Mouse (Mus musculus) intestine, embryonic 14.5 days (tissue): ENCODE measurements at regions not wholly inside any gene's neighbourhood (a gene's known extent, or its start where the extent isn't known, plus 50 kb on each side); places are given as distances from the start of the nearest gene placed in this dataset.

Experiments
- ATAC-seq: fragments of 200-750 bp; cut with Nextera tagmentation; replicated peaks from 2 replicates; pipeline ENCODE4 v1.8.0; 2017; ENCODE audit warnings: low read depth, moderate number of reproducible peaks, moderate TSS enrichment, moderate library complexity; ENCODE audit not compliant: low FRiP score, low TSS enrichment
- DNase-seq: peaks from one replicate; pipeline ENCODE4 v3.0.0-alpha.2; 2018; ENCODE audit warnings: low spot score
- H3K27ac ChIP-seq: fragments of 300-500 bp; sonication (generic); 2 replicates; pipeline ENCODE4 v1.5.1; 2014; ENCODE audit warnings: low read depth, mild to moderate bottlenecking, control low read depth
- H3K27me3 ChIP-seq: fragments of 300-500 bp; sonication (generic); replicated peaks from 2 replicates; pipeline ENCODE4 v1.6.1; 2014; ENCODE audit warnings: low read length, control low read depth; ENCODE audit not compliant: control insufficient read depth, insufficient read depth
- H3K36me3 ChIP-seq: fragments of 300-500 bp; sonication (generic); 2 replicates; pipeline ENCODE4 v1.6.1; 2014; ENCODE audit warnings: low read length, control low read depth; ENCODE audit not compliant: control insufficient read depth, insufficient read depth
- H3K4me1 ChIP-seq: fragments of 300-500 bp; sonication (generic); replicated peaks from 2 replicates; pipeline ENCODE4 v1.6.1; 2014; ENCODE audit warnings: low read length, control low read depth, mixed read lengths; ENCODE audit not compliant: control insufficient read depth, insufficient read depth
- H3K4me2 ChIP-seq: fragments of 300-500 bp; sonication (generic); 2 replicates; pipeline ENCODE4 v1.6.1; 2014; ENCODE audit warnings: low read length
- H3K4me3 ChIP-seq: fragments of 300-500 bp; sonication (generic); 2 replicates; pipeline ENCODE4 v1.5.1; 2014; ENCODE audit warnings: low read depth, low read length, control low read depth, mixed read lengths
- H3K9ac ChIP-seq: fragments of 300-500 bp; sonication (generic); 2 replicates; pipeline ENCODE4 v1.6.1; 2014; ENCODE audit warnings: mild to moderate bottlenecking, low read length
- H3K9me3 ChIP-seq: fragments of 300-500 bp; sonication (generic); 2 replicates; pipeline ENCODE4 v1.6.1; 2016; ENCODE audit warnings: low read length, control low read depth; ENCODE audit not compliant: control insufficient read depth
- WGBS: fragments of 180-500 bp; shearing (Covaris S2); extraction: QIAGEN DNeasy Blood & Tissue Kit; methylation state at CpG from one replicate; pipeline ENCODE4 v1.1.7; 2014; 5-methylcytosine and 5-hydroxymethylcytosine counted together

- no peak for DNase-seq
- no peaks in the 10 kb centered on the region for H3K27me3 ChIP-seq
- H3K9me3 ChIP-seq, result no peaks in the 10 kb centered on the region
- ATAC-seq, result no peak
- no peak overlapping the region for H3K4me2 ChIP-seq
- no peaks in the 10 kb centered on the region for H3K4me1 ChIP-seq
- no peak overlapping the region for H3K4me3 ChIP-seq
- whole genome bisulfite sequencing, result 89% methylated on average over 6 of the region's 6 CpGs
- H3K27ac ChIP-seq, result no peak overlapping the region
- no peak overlapping the region for H3K9ac ChIP-seq
- no peaks in the 10 kb centered on the region for H3K36me3 ChIP-seq
Measured at GRCm38 (mm10) chr13:59949471-59949870, 126.5 kb upstream of the Tut7 start.

GRCm38 (mm10) chr13:59948496-59949138 lies 125.7 kb upstream of the Tut7 start:
- WGBS, result 84% methylated on average over 15 of the region's 15 CpGs
- Histone ChIP-seq H3K4me3 (no peak overlapping the region), H3K4me1 (no peaks in the 10 kb centered on the region), H3K27me3 (no peaks in the 10 kb centered on the region), H3K36me3 (no peaks in the 10 kb centered on the region), H3K9me3 (no peaks in the 10 kb centered on the region), H3K27ac (no peak overlapping the region), H3K9ac (no peak overlapping the region), H3K4me2 (no peak overlapping the region)
- no peak for ATAC-seq
- no peak for DNase-seq

GRCm38 (mm10) chr13:59947461-59947860 lies 124.5 kb upstream of the Tut7 start:
- H3K4me1 ChIP-seq, result no peaks in the 10 kb centered on the region
- ATAC-seq (no peak), DNase-seq (no peak)
- no peak overlapping the region for H3K9ac ChIP-seq
- H3K9me3 ChIP-seq, result no peaks in the 10 kb centered on the region
- no peak overlapping the region for H3K4me3 ChIP-seq
- H3K4me2 ChIP-seq, result no peak overlapping the region
- no peaks in the 10 kb centered on the region for H3K27me3 ChIP-seq
- H3K36me3 ChIP-seq, result no peaks in the 10 kb centered on the region
- 51% methylated on average over 5 of the region's 5 CpGs for WGBS
- H3K27ac ChIP-seq, result no peak overlapping the region

GRCm38 (mm10) chr13:59946509-59946908 lies 123.6 kb upstream of the Tut7 start:
- H3K27ac ChIP-seq, result no peak overlapping the region
- WGBS, result 72% methylated on average over 4 of the region's 4 CpGs
- no peak overlapping the region for H3K4me3 ChIP-seq
- H3K4me2 ChIP-seq, result no peak overlapping the region
- DNase-seq (no peak), ATAC-seq (no peak)
- H3K9ac ChIP-seq, result no peak overlapping the region
- H3K4me1 ChIP-seq, result no peaks in the 10 kb centered on the region
- H3K9me3 ChIP-seq, result no peaks in the 10 kb centered on the region
- H3K27me3 ChIP-seq, result peaks cover 4% of the 10 kb centered on the region; the same call in 1 of the 2 replicates
- no peaks in the 10 kb centered on the region for H3K36me3 ChIP-seq

GRCm38 (mm10) chr13:59945631-59946030 lies 122.7 kb upstream of the Tut7 start:
- no peaks in the 10 kb centered on the region for H3K4me1 ChIP-seq

GRCm38 (mm10) chr13:59943602-59944140 lies 120.7 kb upstream of the Tut7 start:
- H3K27ac ChIP-seq, result no peak overlapping the region
- DNase-seq (no peak), ATAC-seq (no peak)
- H3K27me3 ChIP-seq, result peaks cover 8% of the 10 kb centered on the region; the same call in 1 of the 2 replicates
- no peak overlapping the region for H3K4me3 ChIP-seq
- WGBS, result 46% methylated on average over 5 of the region's 5 CpGs
- H3K9ac ChIP-seq, result no peak overlapping the region
- H3K4me2 ChIP-seq, result no peak overlapping the region
- H3K4me1 ChIP-seq, result no peaks in the 10 kb centered on the region
- no peaks in the 10 kb centered on the region for H3K9me3 ChIP-seq
- no peaks in the 10 kb centered on the region for H3K36me3 ChIP-seq

More at GRCm38 (mm10) chr13:59945631-59946030, 122.7 kb upstream of the Tut7 start:
- H3K4me2 ChIP-seq, result no peak overlapping the region
- H3K27ac ChIP-seq, result no peak overlapping the region
- H3K4me3 ChIP-seq, result no peak overlapping the region
- DNase-seq (no peak), ATAC-seq (no peak)
- H3K9ac ChIP-seq, result no peak overlapping the region
- 93% methylated on average over 1 of the region's 1 CpGs for WGBS
- peaks cover 8% of the 10 kb centered on the region; the same call in 1 of the 2 replicates for H3K27me3 ChIP-seq
- no peaks in the 10 kb centered on the region for H3K36me3 ChIP-seq
- no peaks in the 10 kb centered on the region for H3K9me3 ChIP-seq

- Histone ChIP-seq H3K27me3 (peaks cover 8% of the 10 kb centered on the region; the same call in 1 of the 2 replicates), H3K36me3 (no peaks in the 10 kb centered on the region), H3K4me2 (no peak overlapping the region), H3K9me3 (no peaks in the 10 kb centered on the region), H3K4me1 (no peaks in the 10 kb centered on the region), H3K9ac (no peak overlapping the region), H3K27ac (no peak overlapping the region), H3K4me3 (no peak overlapping the region)
- no peak for DNase-seq
- 85% methylated on average over 3 of the region's 3 CpGs for WGBS
- ATAC-seq, result no peak
Measured at GRCm38 (mm10) chr13:59943020-59943419, 120.1 kb upstream of the Tut7 start.

- Histone ChIP-seq H3K27me3 (peaks cover 8% of the 10 kb centered on the region; the same call in 1 of the 2 replicates), H3K4me1 (no peaks in the 10 kb centered on the region), H3K4me3 (no peak overlapping the region), H3K36me3 (no peaks in the 10 kb centered on the region), H3K9ac (no peak overlapping the region), H3K4me2 (no peak overlapping the region), H3K9me3 (no peaks in the 10 kb centered on the region), H3K27ac (no peak overlapping the region)
- 58% methylated on average over 3 of the region's 3 CpGs for WGBS
- no peak for ATAC-seq
- DNase-seq, result no peak
Measured at GRCm38 (mm10) chr13:59941519-59941918, 118.6 kb upstream of the Tut7 start.
